Mouse (Mus musculus) G1E (cell line): ENCODE measurements around the gene Plod1.

ENCODE experiments used
- CTCF ChIP-seq: IDR thresholded peaks from 2 replicates; pipeline ENCODE4 v1.5.1; 2012; ENCODE audit warnings: low read depth, low read length, inconsistent platforms, mixed read lengths
- GATA1 ChIP-seq: IDR thresholded peaks from 2 replicates; pipeline ENCODE4 v1.6.1; 2012; ENCODE audit warnings: borderline replicate concordance, low read length, inconsistent platforms, mixed read lengths
- GATA2 ChIP-seq: IDR thresholded peaks from 2 replicates; pipeline ENCODE4 v1.6.1; 2012; ENCODE audit warnings: low read depth, low read length, inconsistent platforms, borderline replicate concordance
- POLR2AphosphoS5 ChIP-seq: IDR thresholded peaks from 2 replicates; pipeline ENCODE4 v1.6.1; 2012; ENCODE audit warnings: low read depth, low read length, inconsistent platforms; ENCODE audit not compliant: insufficient replicate concordance
- TAL1 ChIP-seq: conservative IDR thresholded peaks from 2 replicates; pipeline ENCODE4 v1.6.1; 2012; ENCODE audit warnings: low read depth, low read length, inconsistent platforms, mixed read lengths

- TF ChIP-seq POLR2AphosphoS5 (no peak), CTCF (no peak), GATA1 (no peak), TAL1 (no peak), GATA2 (no peak)
These were observed 26.2 kb upstream of the Plod1 start for GRCm38 (mm10) chr4:147962781-147963180.
